Mouse (Mus musculus) hindbrain, embryonic 13.5 days (tissue): Measurements from ENCODE around the gene Tmprss9. TPM values are rescaled to one million over a fixed set of nuclear protein-coding genes. Genes with fewer than 3 reads are reported as not detected.

ENCODE experiments used
- ATAC-seq: fragments of 200-750 bp; cut with Nextera tagmentation; 2 replicates; pipeline ENCODE4 v1.8.0; 2017; ENCODE audit warnings: moderate TSS enrichment; ENCODE audit not compliant: low FRiP score
- H3K27ac ChIP-seq: fragments of 300-500 bp; sonication (generic); 2 replicates; pipeline ENCODE4 v1.5.1; 2015; ENCODE audit warnings: inconsistent platforms, mild to moderate bottlenecking, moderate library complexity
- H3K27me3 ChIP-seq: fragments of 300-500 bp; sonication (generic); 2 replicates; pipeline ENCODE4 v1.6.1; 2015; ENCODE audit warnings: mild to moderate bottlenecking, inconsistent platforms
- H3K36me3 ChIP-seq: fragments of 300-500 bp; sonication (generic); 2 replicates; pipeline ENCODE4 v1.6.1; 2015; ENCODE audit warnings: mild to moderate bottlenecking, inconsistent platforms
- H3K4me1 ChIP-seq: fragments of 300-500 bp; sonication (generic); replicated peaks from 2 replicates; pipeline ENCODE4 v1.6.1; 2015; ENCODE audit warnings: inconsistent platforms
- H3K4me2 ChIP-seq: fragments of 300-500 bp; sonication (generic); 2 replicates; pipeline ENCODE4 v1.6.1; 2015; ENCODE audit warnings: inconsistent platforms, mild to moderate bottlenecking, moderate library complexity
- H3K4me3 ChIP-seq: fragments of 300-500 bp; sonication (generic); 2 replicates; pipeline ENCODE4 v1.5.1; 2015; ENCODE audit warnings: mild to moderate bottlenecking, inconsistent platforms
- H3K9ac ChIP-seq: fragments of 300-500 bp; sonication (generic); 2 replicates; pipeline ENCODE4 v1.6.1; 2015; ENCODE audit warnings: mild to moderate bottlenecking, inconsistent platforms
- H3K9me3 ChIP-seq: fragments of 300-500 bp; sonication (generic); 2 replicates; pipeline ENCODE4 v1.6.1; 2016; ENCODE audit warnings: inconsistent platforms
- WGBS: fragments of 180-500 bp; shearing (Covaris S2); methylation state at CpG from one replicate; pipeline ENCODE4 v1.1.7; 2015; 5-methylcytosine and 5-hydroxymethylcytosine counted together
- polyA plus RNA-seq: library from polyadenylated mRNA; unstranded; fragments of >200 nt; fragmentation: Nextera tagmentation; extraction: Ambion mirVana; gene quantifications from 2 replicates; pipeline ENCODE4 v1.2.1, GENCODE M21; 2015

Tmprss9 gene
- polyA plus RNA-seq, 1 experiment from 2014 or later = 0.13 TPM

DNA sequence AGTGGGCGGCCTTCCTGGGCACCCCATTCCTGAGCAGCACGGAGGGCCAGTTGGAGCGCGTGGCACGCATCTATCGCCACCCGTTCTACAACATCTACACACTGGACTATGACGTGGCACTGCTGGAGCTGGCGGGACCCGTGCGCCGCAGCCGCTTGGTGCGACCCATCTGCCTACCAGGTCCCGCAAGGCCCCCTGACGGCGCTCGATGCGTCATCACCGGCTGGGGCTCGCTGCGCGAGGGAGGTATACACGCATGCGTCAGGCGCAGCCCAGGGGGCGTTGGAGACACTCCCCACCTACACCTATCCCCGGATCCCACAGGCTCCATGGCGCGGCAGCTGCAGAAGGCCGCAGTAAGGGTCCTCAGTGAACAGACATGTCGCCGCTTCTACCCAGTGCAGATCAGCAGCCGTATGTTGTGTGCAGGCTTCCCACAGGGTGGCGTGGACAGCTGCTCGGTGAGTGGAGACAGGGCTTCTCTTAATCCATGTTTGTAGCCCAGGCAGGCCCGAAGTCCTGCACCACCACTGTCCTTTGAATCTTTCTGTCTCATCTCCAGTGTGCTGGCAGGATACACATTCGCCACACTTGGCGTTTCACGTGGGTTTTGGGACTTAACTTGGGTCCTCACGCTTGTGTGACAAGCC lies 26.3 kb downstream of the Tmprss9 start:
- no peak for ATAC-seq
- Histone ChIP-seq H3K27me3 (no peaks in the 10 kb centered on the region), H3K4me3 (peak overlapping the region; percentile 12), H3K9me3 (no peaks in the 10 kb centered on the region), H3K4me1 (peaks cover 30% of the 10 kb centered on the region), H3K27ac (0 out of 2 replicates have a peak overlapping the region, but pooled peaks have one; percentile 30), H3K36me3 (peaks cover 25% of the 10 kb centered on the region), H3K4me2 (peak overlapping the region; percentile 34), H3K9ac (peak overlapping the region; percentile 88)
- WGBS = 39% methylated on average over 41 of the region's 41 CpGs

DNA sequence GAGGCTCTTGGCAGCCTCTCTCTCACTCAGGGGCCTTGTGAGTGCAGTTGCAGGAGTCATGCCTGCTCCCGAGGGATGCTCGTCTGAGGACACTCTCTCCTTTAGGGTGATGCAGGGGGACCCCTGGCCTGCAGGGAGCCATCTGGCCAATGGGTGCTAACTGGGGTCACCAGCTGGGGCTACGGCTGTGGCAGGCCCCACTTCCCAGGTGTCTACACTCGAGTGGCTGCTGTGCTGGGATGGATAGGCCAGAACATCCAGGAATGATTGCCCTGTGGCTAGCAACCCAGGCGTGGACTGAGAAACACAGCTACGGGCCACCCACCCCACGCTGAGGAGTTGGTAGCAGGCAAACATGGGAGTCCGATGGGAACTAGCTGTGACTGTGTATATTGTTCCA lies 27.4 kb downstream of the Tmprss9 start:
- Histone ChIP-seq H3K9me3 (no peaks in the 10 kb centered on the region), H3K4me1 (peaks cover 30% of the 10 kb centered on the region), H3K9ac (0 out of 2 replicates have a peak overlapping the region, but pooled peaks have one; percentile 88), H3K4me3 (peak overlapping the region; percentile 78), H3K4me2 (peak overlapping the region; percentile 98), H3K27me3 (no peaks in the 10 kb centered on the region), H3K36me3 (peaks cover 36% of the 10 kb centered on the region), H3K27ac (no peak overlapping the region)
- 87% methylated on average over 8 of the region's 8 CpGs for WGBS
- ATAC-seq = no peak

DNA sequence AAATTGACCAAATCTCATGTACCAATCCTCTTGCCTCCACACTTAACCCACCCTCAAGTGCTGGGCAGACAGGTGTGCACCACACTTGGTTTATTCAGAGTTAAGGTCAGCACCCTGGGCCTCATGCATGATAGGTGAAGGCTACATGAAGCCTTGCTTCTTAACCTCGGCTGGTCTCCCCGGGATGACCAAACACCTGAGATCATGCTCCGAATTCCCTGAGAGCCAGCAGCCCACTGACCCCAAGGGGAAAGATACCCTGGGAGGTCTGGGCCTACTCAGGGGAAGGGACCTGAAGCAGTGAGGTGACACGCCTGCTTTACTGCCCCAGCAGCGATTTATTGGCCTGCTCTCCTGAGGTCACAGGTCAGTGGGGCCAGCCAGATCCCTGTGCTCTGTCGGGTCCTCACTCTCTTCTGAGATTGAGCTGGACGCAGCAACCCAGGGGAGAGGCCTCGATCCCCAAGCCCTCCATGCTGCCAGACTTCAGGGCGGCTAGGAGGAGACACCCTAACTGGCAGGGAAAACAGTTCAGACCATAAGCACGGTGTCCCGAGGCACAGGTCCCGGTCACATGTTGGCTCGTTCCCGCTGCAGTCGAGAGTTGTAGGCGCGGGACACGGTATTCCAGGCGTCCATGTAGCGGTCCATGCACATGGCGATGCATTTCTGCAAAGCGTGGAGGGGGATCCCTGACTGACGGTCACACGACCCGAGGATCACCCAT lies 28.1 kb downstream of the Tmprss9 start:
- Histone ChIP-seq H3K27ac (peak overlapping the region; percentile 93), H3K36me3 (peaks cover 43% of the 10 kb centered on the region), H3K9ac (peak overlapping the region; percentile 88), H3K27me3 (no peaks in the 10 kb centered on the region), H3K4me3 (peak overlapping the region; percentile 78), H3K4me2 (peak overlapping the region; percentile 98), H3K4me1 (peaks cover 30% of the 10 kb centered on the region), H3K9me3 (no peaks in the 10 kb centered on the region)
- WGBS = 16% methylated on average over 25 of the region's 25 CpGs
- ATAC-seq = 0 out of 2 replicates have a peak, but pooled peaks have one; percentile 1

DNA sequence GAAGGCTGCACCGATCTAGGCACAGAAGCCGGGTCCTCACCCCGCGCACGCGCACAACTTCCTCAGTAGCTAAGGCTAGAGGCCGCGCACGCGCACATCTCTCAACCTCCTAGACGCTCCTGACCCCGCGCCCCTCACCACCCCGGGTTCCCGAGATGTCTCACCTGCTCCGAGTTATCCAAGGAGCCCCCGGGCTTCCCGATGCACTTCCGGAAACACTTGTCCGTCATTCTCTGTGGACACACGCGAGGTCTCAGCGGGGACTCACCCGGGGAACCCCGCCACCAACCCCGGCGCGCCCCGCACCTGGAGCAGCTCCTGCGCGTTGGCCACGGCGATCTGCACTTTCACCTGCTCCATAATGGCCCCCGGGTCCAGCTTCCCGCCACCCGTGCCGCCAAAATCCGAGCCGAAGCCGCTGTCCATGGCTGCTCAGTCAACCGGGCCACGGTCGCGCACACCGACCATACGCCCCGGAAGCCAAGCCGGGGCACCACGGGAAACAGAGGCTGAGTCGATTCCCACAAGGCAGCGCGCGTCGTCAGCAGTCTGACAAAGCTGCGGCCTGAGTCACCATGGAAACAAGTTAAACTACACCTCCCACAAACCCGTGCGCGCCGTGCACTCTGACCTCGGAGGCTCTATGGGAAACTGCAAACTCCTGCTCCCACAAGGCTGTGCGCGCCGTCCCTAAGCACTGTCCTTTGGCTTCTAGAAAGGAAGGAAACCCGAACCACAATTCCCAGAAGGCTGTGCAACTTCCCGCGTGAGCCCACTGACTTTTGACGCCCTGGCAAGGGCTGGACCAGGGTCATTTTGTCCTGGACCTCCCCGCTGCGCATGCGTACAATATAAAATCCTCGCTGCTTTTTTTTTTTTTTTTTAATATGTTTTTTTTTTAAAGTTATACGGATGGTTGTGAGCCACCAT lies 28.9 kb downstream of the Tmprss9 start, which contains the start of gene Timm13:
Gene Timm13 (minus strand): TSS at position 652 of the 930 bp plus-strand sequence.
- Histone ChIP-seq H3K36me3 (peaks cover 51% of the 10 kb centered on the region), H3K4me3 (peak within 1 kb of the TSS; percentile 78), H3K9ac (peak within 1 kb of the TSS; percentile 88), H3K4me1 (peaks cover 30% of the 10 kb centered on the region), H3K27me3 (no peaks in the 10 kb centered on the region), H3K4me2 (peak within 1 kb of the TSS; percentile 98), H3K9me3 (no peaks in the 10 kb centered on the region), H3K27ac (peak within 1 kb of the TSS; percentile 93)
- under 1% methylated on average over 72 of the region's 72 CpGs for WGBS
- peak; percentile 94 for ATAC-seq

DNA sequence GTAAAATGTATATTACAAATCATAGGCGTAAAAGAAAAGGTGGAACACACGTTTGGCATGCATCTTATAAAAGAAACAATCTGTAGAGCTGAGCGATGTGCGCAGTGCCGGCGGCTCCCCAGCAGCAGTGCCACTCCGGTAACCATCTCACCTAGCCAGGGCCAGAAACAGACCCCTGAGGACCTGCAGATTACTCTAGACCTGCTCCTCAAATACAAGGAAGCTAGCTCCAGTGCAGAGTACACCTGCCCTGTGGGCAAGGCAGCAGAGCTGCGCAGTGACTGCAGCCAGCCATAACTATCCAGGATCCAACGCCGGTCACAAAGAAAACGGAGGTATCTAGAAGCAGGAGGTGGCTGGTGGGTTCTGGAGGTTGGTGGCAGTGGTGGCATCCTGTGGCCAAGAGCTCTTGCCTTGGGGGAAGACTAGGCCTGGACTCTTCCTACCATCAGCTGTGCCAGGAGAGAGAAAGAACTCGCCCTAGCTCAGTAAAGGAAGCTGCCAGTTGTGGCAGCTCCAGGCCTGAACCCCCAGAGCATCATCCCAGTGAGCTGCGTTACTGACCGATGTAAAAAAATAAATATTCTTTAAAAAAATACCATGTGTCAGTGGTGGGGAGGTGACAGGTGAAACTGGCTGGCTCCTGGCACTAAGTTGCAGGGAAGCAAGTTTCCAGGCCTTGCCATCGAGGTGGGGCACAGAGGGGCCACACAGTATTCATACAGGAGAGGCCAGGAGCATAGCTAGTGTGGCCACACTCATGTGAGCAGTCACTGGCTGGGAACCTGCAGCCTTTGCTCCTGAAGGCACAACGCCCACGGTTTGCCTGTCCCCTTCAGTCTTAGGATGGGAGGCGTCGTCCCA lies 30.0 kb downstream of the Tmprss9 start:
- H3K9ac ChIP-seq = peak overlapping the region; percentile 44; the same call in 1 of the 2 replicates
- H3K27ac ChIP-seq = peak overlapping the region; percentile 52
- H3K4me1 ChIP-seq = peaks cover 30% of the 10 kb centered on the region
- H3K36me3 ChIP-seq = peaks cover 62% of the 10 kb centered on the region
- H3K9me3 ChIP-seq = no peaks in the 10 kb centered on the region
- H3K4me2 ChIP-seq = peak overlapping the region; percentile 40
- no peak for ATAC-seq
- peak overlapping the region; percentile 78; the same call in 1 of the 2 replicates for H3K4me3 ChIP-seq
- no peaks in the 10 kb centered on the region for H3K27me3 ChIP-seq
- WGBS = 90% methylated on average over 19 of the region's 19 CpGs

DNA sequence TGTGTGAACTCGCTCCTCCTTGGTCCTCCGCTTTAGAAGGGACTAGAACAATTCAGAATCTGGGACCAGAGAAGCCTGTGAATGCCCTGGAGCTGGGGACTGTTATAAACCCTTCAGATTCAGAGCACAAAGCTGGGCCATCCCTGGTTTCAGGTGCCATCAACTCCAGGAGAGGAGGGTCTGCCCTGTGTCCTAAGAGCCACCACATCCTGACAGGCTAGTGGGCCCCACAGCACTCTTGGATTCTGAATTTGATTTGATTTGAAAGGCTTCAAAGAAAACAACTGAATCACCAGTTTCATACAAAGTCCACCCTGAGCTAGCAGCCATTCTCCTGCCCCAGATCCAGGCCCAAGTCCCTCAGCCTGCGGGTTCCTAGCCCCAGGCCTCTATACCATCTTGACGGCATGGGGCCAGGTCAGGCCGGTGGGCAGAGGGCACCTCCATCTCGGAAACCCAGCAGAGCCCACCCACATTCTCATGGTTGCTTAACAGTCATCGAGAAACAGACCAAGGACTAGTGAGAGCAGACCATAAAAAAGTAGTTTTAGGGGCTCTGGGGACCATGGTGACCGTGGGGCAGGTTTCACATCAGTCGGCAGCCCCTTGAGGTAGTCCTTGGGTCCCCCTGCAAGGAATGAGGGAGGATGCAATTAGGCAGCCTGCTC lies 30.8 kb downstream of the Tmprss9 start:
- WGBS = 95% methylated on average over 9 of the region's 9 CpGs
- no peaks in the 10 kb centered on the region for H3K27me3 ChIP-seq
- H3K9ac ChIP-seq = peak overlapping the region; percentile 44; the same call in 1 of the 2 replicates
- no peak for ATAC-seq
- no peaks in the 10 kb centered on the region for H3K9me3 ChIP-seq
- peaks cover 30% of the 10 kb centered on the region for H3K4me1 ChIP-seq
- H3K4me2 ChIP-seq = no peak overlapping the region
- H3K4me3 ChIP-seq = no peak overlapping the region
- no peak overlapping the region for H3K27ac ChIP-seq
- peaks cover 66% of the 10 kb centered on the region for H3K36me3 ChIP-seq

DNA sequence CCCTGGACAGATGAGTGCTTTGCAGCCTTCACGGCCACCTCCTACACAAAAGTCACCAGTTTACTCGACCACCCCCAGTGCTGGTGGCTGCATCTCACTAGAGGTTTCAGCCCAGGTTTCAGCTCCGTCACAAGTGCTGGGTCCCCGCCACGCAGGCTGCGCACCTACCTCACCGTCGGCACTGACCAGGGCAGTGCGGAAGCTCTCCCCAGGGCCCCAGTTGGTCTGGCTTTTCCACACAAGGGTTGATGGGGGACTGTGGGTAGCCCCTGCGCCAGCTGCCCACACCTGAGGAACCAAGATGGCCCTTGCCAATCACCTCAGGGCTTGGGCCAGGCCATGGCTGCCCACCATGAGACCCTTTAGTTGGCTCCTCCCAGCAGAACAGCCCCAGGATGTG lies 31.6 kb downstream of the Tmprss9 start:
- no peak for ATAC-seq
- H3K4me3 ChIP-seq = no peak overlapping the region
- H3K9me3 ChIP-seq = no peaks in the 10 kb centered on the region
- no peak overlapping the region for H3K4me2 ChIP-seq
- 94% methylated on average over 10 of the region's 10 CpGs for WGBS
- H3K27me3 ChIP-seq = no peaks in the 10 kb centered on the region
- no peak overlapping the region for H3K27ac ChIP-seq
- H3K36me3 ChIP-seq = peaks cover 74% of the 10 kb centered on the region
- H3K9ac ChIP-seq = no peak overlapping the region
- peaks cover 22% of the 10 kb centered on the region for H3K4me1 ChIP-seq

DNA sequence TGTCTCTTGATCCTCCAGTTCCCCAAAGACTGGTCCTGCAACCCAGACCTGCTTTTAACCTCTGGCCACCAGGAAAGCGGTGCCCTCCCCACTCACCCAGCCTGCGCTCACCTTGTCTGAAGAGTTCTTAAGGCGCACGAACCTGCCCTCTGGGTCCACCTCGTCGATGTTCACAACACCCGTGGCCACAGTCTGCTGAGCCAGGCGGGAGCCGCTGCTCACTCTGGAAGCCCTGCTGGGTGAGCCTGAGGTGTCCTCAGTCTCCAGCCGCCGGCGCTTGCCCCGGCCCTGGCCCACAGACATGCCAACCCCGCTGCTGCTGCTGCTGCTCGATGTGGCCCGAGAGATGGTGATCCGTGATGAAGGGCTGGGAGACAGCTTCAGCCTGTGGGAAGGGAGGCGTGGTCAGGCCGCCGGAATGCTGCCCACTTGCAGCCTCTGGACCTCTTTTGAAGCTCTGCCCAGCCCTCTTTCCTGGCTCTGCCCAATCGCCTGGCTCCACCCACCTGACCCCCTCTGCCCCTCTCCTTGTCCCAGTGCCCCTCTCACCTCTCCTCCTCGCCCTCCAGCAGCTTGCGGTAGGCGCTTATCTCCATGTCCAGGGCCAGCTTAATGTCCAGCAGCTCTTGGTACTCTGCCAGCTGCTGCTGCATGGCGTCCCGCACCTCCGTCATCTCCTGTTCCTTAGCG lies 32.5 kb downstream of the Tmprss9 start:
- peaks cover 14% of the 10 kb centered on the region for H3K4me1 ChIP-seq
- no peak overlapping the region for H3K4me2 ChIP-seq
- no peak overlapping the region for H3K4me3 ChIP-seq
- WGBS = 88% methylated on average over 28 of the region's 28 CpGs
- no peaks in the 10 kb centered on the region for H3K9me3 ChIP-seq
- H3K27ac ChIP-seq = no peak overlapping the region
- no peak for ATAC-seq
- H3K27me3 ChIP-seq = no peaks in the 10 kb centered on the region
- peaks cover 74% of the 10 kb centered on the region for H3K36me3 ChIP-seq
- H3K9ac ChIP-seq = no peak overlapping the region

DNA sequence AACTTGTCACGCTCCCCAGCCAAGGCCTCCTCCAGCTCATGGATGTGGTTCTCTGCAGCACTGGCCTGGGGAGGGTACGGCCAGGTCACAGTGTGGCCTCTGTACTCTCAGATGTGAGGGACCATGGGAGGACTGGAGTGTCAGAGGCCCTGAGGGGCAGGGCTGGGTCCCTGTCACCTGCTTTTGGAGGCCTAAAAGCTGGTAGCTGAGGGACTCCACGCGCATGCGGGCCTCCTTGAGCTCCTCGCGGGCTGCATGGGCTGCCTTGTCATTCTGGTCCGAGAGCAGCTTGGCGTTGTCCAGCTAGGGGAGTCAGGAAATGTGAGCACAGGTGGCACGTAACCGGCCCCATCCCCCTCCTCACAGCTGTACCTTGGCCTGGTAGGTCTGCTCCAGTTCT lies 33.1 kb downstream of the Tmprss9 start:
- Histone ChIP-seq H3K4me2 (no peak overlapping the region), H3K9me3 (no peaks in the 10 kb centered on the region), H3K36me3 (peaks cover 76% of the 10 kb centered on the region), H3K4me3 (no peak overlapping the region), H3K27ac (no peak overlapping the region), H3K9ac (no peak overlapping the region), H3K27me3 (no peaks in the 10 kb centered on the region), H3K4me1 (peaks cover 9% of the 10 kb centered on the region)
- no peak for ATAC-seq
- 92% methylated on average over 11 of the region's 11 CpGs for WGBS

DNA sequence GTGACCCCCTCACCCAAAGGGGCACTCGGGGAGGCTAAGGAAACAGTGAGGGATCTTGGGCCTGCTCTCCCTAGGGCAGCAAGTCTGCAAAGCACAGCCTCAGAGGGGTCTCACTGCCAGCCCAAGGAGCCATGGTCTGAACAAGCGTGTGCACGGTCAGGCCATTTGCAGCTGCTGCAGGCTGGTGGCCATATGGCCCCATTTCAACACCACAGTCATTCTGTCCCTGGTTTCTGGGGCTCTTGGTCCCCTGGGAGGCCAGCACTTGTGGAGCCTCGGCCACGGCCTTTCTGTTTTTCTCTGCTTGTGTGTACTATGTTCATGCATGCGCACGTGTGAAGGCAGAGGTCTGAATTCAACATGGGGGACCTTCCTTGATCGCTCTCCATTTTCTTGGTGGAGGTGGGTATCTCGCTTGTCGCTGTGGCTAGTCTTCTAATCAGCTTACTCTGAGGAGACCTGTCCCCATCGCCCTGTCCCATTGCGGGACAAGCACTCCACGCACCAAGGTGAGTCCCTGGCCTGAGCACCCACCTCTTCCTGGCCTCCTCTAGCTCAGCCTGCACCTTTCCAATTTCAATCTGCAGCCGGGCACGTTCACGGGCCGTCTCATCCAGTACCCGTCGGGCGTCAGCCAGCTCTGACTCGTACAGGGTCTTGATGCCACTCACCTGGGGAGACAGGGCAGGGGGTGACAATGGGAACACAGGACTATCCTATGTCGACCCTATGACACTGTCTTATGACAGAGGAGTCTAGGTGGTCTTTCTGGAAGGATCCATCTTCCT lies 37.9 kb downstream of the Tmprss9 start:
- 91% methylated on average over 22 of the region's 22 CpGs for WGBS
- Histone ChIP-seq H3K4me3 (no peak overlapping the region), H3K9ac (no peak overlapping the region), H3K36me3 (peaks cover 91% of the 10 kb centered on the region), H3K27ac (no peak overlapping the region), H3K9me3 (no peaks in the 10 kb centered on the region), H3K4me2 (no peak overlapping the region), H3K4me1 (peaks cover 3% of the 10 kb centered on the region; the same call in 1 of the 2 replicates), H3K27me3 (no peaks in the 10 kb centered on the region)
- no peak for ATAC-seq
